Comparison of ENCODE assay signal across 8 mouse cellular contexts in genomic region chr17:10394855-10395254, GRCm38 (mm10).
DNase-seq lines count a peak whose midpoint lies in the region; ATAC-seq lines count a peak whose summit lies in the region.

No protein-coding gene starts in this region.

- no peak overlapping the region for H3K4me3 ChIP-seq in heart, embryonic 13.5 days
- no peak overlapping the region for H3K4me3 ChIP-seq in heart, embryonic 11.5 days (ENCODE audit: low read depth, low read length)

- ATAC-seq in heart, embryonic 13.5 days (ENCODE audit: extremely low read depth, insufficient number of reproducible peaks, low FRiP score, low TSS enrichment), result no peak
- ATAC-seq in heart, embryonic 11.5 days (replicated peaks; ENCODE audit: insufficient number of reproducible peaks, low FRiP score, low TSS enrichment), result no peak

- no peaks in the 10 kb centered on the region for H3K9me3 ChIP-seq in heart, embryonic 13.5 days
- H3K9me3 ChIP-seq in heart, embryonic 11.5 days (replicated peaks; ENCODE audit: control insufficient read depth, low read length), result no peaks in the 10 kb centered on the region

- H3K9ac ChIP-seq in heart, embryonic 13.5 days, result peak overlapping the region; percentile 58; the same call in 1 of the 2 replicates
- H3K9ac ChIP-seq in heart, embryonic 11.5 days (ENCODE audit: low read depth, low read length), result no peak overlapping the region

- H3K4me2 ChIP-seq in heart, embryonic 13.5 days, result no peak overlapping the region
- no peak overlapping the region for H3K4me2 ChIP-seq in heart, embryonic 11.5 days

- WGBS in heart, embryonic 13.5 days, result 71% methylated on average over 8 of the region's 8 CpGs
- 77% methylated on average over 8 of the region's 8 CpGs for WGBS in heart, embryonic 11.5 days (ENCODE audit: insufficient replicate concordance)

- H3K36me3 ChIP-seq in heart, embryonic 13.5 days, result no peaks in the 10 kb centered on the region
- H3K36me3 ChIP-seq in heart, embryonic 11.5 days (ENCODE audit: control insufficient read depth, insufficient read depth, low read length), result no peaks in the 10 kb centered on the region

- H3K27me3 ChIP-seq in heart, embryonic 13.5 days (replicated peaks), result no peaks in the 10 kb centered on the region
- no peaks in the 10 kb centered on the region for H3K27me3 ChIP-seq in heart, embryonic 11.5 days (ENCODE audit: control insufficient read depth, insufficient read depth, low read length)

- DNase-seq in cerebellum, postnatal 36 days, result peak; percentile 33 to 37
- peak; percentile 63 to 87 for DNase-seq in layer of hippocampus, postnatal 14 days (ENCODE audit: low spot score in 2 of 2)
- DNase-seq in right cerebral cortex, adult 18-20 months, result peak; percentile 69
- DNase-seq in embryo, embryonic 11 days, result no peak
- no peak for DNase-seq in embryo, embryonic 10 days (ENCODE audit: low spot score)
- no peak for DNase-seq in thymus, postnatal 14 days

- H3K4me1 ChIP-seq in heart, embryonic 13.5 days, result peaks cover 75% of the 10 kb centered on the region
- H3K4me1 ChIP-seq in heart, embryonic 11.5 days (ENCODE audit: control insufficient read depth, insufficient read depth, low read length), result peaks cover 56% of the 10 kb centered on the region

- no peak overlapping the region for H3K27ac ChIP-seq in heart, embryonic 13.5 days (replicated peaks)
- no peak overlapping the region for H3K27ac ChIP-seq in heart, embryonic 11.5 days (ENCODE audit: low read depth, low read length)

Comparison
In these comparisons a context has a peak if more than half of its experiments do, and no peak if none do; other contexts are left out.
1. DNase-seq: peak in cerebellum, postnatal 36 days (2 of 2), layer of hippocampus, postnatal 14 days (2 of 2) and right cerebral cortex, adult 18-20 months (single experiment); none in embryo, embryonic 11 days (single experiment), embryo, embryonic 10 days (single experiment) and thymus, postnatal 14 days (single experiment).